Mouse (Mus musculus) adrenal gland, postnatal 4 days (tissue): ENCODE results near the gene Nr1h5. TPM values are rescaled to one million over a fixed set of nuclear protein-coding genes. Genes with fewer than 3 reads are reported as not detected.

Experiments used
- total RNA-seq, 2 experiments: library from RNA; stranded (reverse); gene quantifications; 2 replicates each; pipeline ENCODE4 v1.2.3; 2021

Nr1h5 gene
- total RNA-seq, 2 experiments from 2014 or later, result 0.48 TPM; not detected in 1

Other genes with a start within 250 kb of the Nr1h5 start
- 10 to 100 TPM; 15.3 to 19.9 TPM for gene Tspan2, start 229.6 kb downstream of the Nr1h5 start, total RNA-seq
- gene Tshb, start 181.4 kb downstream of the Nr1h5 start, total RNA-seq, result not detected
- under 1 TPM in 1 of 2 experiments, not detected in 1; 0.56 TPM for gene Sycp1, start 28.0 kb downstream of the Nr1h5 start, total RNA-seq
- 100 to 1,000 TPM in 1 of 2 experiments, 10 to 100 TPM in 1; 96.7 to 105 TPM for gene Sike1, start 31.6 kb upstream of the Nr1h5 start, total RNA-seq
- 100 to 1,000 TPM; 337 to 354 TPM for gene Csde1, start 56.3 kb upstream of the Nr1h5 start, total RNA-seq
- gene Nras, start 94.2 kb upstream of the Nr1h5 start, total RNA-seq, result 100 to 1,000 TPM; 105 to 109 TPM
- gene Ampd1, start 109.9 kb upstream of the Nr1h5 start, total RNA-seq, result 1 to 10 TPM; 3.4 to 7.6 TPM
- gene Dennd2c, start 138.5 kb upstream of the Nr1h5 start, total RNA-seq, result 1 to 10 TPM; 3.1 to 3.8 TPM
- 10 to 100 TPM; 66.8 to 75.5 TPM for gene Bcas2, start 207.5 kb upstream of the Nr1h5 start, total RNA-seq